Mouse (Mus musculus): ENCODE measurements around the gene Col8a2. TPM values are rescaled to one million over a fixed set of nuclear protein-coding genes. Genes with fewer than 3 reads are reported as not detected.

The Col8a2 gene
- total RNA-seq, 2 experiments from 2014 or later, result 2.6 to 2.8 TPM

DNA sequence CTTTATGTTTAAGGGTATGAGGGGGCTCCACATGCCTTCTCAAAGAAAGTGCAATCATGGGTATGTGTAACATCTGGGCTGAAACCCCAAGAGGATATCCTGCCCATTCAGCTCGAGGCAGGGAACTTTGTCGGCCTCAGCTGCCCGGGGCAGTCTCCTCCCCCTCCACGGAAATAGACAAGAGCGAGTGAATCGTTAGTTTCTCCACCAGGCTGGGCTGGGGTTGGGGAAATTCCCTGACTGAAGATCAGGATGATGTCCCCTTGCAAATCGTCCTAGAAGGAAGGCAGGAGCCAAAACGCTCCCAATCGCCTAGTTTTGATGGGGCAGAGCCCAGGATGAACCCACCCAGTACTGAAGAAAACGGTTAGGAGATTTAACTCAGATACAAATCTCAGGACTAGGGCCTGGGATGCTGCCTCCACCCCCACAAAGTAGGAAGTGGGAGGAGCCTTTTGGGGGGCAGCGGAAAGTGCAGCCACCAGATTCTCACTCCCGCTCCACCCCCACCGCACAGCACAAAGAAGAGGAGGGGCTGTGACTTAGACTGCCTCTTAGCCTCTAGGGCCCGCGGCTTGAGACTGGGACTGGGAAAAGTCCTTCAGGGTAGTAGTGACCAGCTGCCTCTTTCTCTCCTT lies 27.0 kb upstream of the Col8a2 start:
- peak; percentile 57 to 65 for DNase-seq (ENCODE audit: low spot score in 2 of 2)

DNA sequence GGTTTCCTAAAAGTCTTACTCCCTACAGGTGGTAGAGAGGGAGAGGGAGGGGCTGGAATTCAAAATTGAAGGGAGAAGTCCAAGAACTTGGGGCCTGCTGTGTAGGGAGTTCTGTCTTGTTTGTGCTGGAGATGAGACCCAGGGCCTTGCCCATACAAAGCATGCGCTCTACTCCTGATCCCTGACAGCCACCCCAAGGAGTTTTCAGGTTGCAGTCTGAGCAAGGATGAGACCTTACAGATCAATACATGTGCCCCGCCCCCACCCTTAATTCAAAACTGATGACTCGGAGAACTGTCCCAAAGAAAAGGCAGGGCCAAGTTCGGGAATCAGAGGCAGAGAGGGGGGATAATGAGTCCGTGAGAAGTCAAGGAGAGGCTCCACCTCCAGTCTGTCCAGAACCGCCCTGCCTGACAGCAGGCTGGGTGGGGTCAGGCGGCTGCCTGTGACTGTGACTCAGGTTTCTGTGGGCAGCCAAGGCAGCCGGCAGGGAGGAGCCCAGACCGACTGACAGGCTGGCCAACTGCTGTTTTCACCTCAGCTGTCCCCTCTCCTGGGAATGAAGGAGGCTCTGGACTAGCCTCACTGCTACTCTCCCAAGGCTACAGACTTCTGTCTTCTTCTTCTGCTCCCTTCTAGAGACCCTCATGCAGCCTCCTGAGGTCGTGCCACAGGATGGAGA lies 25.9 kb upstream of the Col8a2 start:
- peak; percentile 65 to 69 for DNase-seq (ENCODE audit: low spot score in 2 of 2)

DNA sequence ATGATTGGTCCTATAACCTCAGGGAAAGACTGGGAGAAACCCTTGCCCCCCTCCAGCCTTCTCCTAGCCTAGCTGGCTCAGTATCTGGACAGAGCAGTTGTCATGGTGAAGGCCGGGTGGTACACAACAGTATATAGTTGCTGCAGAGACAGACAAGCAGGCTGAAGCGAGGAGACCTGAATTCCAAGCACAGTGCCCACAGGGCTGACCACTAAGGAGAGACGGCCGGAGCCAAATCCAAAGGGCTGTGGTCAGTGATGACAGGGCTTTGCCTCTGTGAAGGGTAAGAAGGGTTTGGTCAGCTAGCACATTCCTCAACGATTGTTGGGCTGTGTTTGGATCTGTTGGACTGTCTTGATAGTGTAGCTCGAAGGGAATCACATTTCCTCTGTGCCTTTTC lies 25.3 kb upstream of the Col8a2 start:
- no peak for DNase-seq (ENCODE audit: low spot score in 2 of 2)

DNA sequence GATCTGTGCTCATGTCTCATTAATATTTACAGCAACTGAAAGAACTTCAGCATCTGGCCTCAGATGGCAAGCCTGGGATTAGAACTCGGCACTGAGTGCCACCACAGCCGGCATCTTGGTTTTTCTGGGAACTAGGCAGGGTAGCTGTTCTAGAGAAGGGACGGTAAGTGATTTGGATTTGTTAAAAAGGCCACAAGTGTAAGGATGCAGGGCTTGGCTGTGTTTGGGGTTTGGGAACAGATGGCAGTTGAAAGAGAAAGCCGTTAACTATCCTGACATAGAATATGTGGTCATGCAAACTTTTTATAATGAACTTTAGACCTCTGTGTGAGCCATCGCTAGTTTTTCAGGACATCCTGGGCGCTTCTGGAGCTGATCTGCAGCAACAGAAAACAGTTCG lies 24.9 kb upstream of the Col8a2 start:
- DNase-seq (ENCODE audit: low spot score in 2 of 2), result no peak

DNA sequence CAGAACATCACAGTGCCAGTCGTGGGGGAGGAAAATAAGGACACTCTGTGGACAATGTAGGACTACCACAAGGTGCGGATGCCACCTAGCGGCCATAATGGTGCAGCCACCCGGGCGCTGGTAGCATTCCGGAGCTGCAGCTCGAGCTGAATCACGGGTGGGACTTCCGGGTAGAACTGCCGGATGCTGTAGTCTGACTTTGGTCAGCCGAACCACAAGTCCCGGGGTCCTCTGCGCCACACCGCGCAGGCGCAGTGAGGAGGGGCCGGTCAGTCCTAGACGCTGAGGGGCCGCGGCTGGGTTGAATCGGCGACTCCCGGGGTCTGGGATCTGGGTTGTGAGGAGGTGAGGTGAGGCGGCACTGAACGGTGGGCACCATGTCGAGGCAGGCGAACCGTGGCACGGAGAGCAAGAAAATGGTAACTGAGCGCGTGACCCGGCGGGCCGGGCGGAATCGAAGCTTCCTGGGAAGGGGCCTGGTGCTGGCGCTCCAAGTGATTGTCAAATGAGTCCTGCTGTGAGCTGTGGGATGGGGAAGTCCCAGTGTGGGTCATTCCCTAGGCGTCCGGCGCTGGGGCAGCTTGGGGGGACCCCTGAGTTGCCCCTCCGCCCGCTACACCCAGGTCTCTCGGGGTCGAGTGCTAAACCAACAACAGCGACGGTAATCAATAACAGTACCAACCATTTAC lies 24.3 kb upstream of the Col8a2 start, which contains the start of gene Trappc3:
TSS of gene Trappc3 (plus strand) at position 207 of the 689 bp plus-strand sequence.
- DNase-seq (ENCODE audit: low spot score in 2 of 2), result peak; percentile 98

DNA sequence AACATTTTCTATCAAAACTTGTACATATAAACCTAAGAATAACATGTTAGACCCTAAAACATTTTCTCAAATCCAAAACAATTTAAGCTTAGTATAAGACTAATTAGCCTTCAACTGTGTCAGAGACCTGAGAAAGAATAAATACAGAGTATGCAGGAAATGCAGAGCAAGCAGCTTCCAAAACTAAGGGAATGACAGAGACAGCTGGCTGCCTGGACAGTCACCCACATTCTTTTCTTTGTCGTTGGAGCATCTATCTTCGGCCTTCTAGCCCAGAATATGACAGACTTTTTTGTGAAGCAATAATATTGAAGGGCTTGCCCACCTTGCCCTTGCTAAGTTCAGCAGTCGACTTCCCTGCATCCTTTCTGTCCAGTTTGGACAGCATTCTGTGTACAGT lies 17.3 kb upstream of the Col8a2 start:
- no peak for DNase-seq (ENCODE audit: low spot score in 2 of 2)

DNA sequence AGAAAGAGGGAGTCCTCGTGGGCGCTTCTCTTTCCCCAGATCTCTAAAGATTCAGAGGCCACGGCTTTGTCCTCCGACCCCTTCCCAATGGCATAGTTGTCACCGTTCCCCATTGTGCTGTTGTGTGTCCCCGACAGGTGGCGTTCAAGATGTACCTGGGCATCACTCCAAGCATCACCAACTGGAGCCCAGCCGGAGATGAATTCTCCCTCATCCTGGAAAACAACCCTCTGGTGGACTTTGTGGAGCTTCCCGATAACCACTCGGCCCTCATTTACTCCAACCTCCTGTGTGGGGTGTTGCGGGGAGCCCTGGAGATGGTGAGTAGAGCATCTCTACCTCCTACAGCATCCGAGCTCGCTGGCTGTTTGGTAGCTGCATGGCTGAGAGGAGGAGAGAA lies 12.8 kb upstream of the Col8a2 start:
- DNase-seq (ENCODE audit: low spot score in 2 of 2), result no peak

DNA sequence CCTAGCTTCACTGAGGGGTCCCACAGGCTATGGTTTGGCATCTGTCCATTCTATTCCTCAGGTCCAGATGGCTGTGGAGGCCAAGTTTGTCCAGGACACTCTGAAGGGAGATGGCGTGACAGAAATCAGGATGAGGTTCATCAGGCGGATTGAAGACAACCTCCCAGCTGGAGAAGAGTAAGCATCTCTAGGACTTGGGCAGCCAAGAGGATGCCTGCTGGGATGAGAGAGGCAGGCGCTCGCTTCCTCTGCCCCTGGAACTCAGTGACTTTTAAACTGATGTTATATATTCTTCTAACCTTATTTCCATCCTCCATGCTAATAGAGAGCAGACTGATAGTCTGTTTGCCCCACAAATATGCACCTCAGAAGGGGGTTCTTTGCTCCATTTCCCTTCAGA lies 11.5 kb upstream of the Col8a2 start:
- DNase-seq (ENCODE audit: low spot score in 2 of 2), result no peak

DNA sequence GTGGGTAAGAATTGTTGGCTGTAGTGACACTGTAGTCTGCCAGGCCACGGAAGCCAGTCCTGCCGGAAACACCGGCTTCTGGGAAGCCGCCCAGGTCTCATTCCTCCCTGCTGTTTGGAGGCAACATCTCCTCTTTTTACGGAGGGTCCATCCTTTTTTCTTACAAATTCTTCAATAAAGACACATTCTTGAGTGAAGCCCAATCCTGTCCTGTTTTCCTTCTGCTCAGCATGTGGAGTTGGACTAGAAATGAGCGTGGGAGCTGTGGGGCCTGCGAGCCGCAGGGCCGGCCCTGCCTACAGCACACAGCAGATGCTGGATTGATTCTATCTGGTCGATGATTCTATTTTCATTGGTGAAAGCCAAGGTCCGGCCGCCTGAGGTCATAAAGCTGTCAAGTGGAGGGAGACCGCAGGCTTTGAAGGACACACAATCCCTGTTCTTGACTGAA lies 10.9 kb upstream of the Col8a2 start:
- peak in 1 of 2 experiments; percentile 22 for DNase-seq (ENCODE audit: low spot score in 2 of 2)

DNA sequence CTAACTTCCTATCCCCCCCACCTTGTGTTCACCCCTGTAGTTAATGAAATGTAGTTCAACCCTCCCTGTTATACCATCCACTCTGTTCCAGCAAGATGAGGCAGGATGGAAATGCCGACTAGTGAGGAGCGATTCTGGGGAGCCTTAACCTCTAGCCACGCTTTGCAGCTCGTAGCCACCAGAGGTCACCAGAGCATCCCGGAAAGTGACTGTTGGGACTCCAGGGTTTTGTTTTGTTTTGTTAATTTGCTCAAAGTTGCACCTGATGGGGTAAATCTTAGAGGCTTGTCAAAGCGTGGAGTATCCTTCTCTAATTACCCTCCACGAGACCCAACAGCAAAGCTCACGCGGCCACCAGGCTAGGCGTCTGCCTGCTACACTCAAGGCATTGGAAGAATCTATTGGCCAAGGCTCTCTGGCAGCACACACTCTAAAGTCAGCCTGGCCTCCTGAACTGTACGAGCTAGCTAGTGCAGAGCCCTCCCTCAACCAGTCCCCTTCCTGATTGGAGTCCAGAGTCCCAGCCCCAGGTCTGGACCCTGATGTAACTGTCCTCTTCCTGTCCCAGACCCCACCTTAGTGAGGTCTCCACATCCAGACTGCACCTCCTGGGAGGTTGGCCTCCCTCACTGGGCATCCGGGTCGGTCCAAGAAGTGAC lies 8.6 kb upstream of the Col8a2 start:
- peak in 1 of 2 experiments; percentile 49 for DNase-seq (ENCODE audit: low spot score in 2 of 2)

DNA sequence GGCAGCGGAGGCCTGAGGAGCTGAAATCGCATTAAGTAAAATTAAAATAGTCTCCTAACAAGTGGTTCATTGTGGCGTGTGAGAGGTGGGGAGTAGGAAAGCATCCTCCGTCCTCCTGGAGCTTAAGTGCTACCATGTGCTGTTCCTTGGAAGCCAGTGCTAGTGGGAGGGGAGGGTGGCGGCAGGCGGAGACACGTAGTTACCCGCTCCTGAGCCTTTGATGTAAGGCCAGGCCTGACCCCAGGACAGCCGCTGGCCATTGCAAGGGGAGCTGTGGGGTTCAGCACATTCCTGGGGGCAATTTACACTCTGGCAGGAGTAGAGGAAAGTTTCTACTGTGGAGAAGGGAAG lies 8.1 kb upstream of the Col8a2 start:
- no peak for DNase-seq (ENCODE audit: low spot score in 2 of 2)

DNA sequence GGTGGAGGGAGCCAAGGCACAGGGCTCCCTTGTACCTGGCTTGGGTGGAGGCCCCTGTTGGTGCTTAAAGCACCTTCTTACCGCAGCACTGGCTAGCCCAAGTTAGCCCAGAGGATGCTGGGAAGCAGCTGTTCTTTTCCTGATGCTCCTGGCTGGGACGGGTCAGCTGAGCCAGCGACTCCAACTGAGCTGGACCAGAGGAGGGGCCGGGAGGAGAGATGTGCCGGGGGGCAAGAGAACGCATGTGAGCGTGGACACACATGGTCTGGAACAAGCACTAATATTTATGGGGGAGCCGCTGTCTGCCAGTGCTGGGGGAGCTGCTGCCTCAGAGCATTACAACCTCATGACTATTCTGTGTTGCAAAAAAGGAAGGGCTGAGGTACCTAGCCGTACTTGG lies 7.6 kb upstream of the Col8a2 start:
- DNase-seq (ENCODE audit: low spot score in 2 of 2), result no peak

DNA sequence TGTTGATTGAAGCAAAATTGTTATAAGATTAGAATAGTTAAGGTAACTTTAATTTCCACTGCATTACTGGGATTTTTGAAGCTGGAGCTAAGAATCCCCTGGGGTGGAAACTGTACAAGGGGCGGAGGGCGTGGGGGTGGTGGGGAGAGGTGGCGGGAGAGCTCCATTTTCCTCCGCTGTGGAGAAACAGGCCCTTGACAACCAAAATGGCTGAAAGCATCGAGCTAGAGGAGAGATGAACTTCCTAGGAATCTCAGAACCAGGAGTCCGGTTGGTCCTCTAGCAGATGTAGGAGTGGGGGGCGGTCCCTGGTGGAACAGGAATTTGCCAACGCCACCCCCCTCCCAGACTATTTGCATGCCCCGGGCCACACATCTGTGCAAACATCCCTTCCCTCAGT lies 4.9 kb upstream of the Col8a2 start:
- no peak for DNase-seq (ENCODE audit: low spot score in 2 of 2)

DNA sequence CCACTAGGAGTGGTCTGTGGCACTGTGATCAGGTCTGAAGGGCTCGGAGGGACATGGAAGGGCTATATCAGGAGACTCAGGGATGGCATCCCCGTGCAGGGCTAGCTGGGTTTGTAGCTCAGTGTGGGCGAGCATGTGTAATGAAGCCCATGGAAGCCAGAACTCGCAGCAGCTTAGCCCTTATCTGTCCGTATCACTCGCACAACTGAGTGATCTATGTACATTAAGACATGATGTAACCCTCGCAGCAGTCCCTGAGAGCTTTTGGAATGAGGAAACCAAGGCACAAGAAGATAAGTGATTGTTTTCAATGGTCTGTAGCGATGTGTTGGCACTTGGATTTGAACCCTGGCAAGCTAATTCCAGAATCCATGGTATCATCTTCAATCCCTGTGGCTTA lies 3.0 kb upstream of the Col8a2 start:
- DNase-seq (ENCODE audit: low spot score in 2 of 2), result no peak

DNA sequence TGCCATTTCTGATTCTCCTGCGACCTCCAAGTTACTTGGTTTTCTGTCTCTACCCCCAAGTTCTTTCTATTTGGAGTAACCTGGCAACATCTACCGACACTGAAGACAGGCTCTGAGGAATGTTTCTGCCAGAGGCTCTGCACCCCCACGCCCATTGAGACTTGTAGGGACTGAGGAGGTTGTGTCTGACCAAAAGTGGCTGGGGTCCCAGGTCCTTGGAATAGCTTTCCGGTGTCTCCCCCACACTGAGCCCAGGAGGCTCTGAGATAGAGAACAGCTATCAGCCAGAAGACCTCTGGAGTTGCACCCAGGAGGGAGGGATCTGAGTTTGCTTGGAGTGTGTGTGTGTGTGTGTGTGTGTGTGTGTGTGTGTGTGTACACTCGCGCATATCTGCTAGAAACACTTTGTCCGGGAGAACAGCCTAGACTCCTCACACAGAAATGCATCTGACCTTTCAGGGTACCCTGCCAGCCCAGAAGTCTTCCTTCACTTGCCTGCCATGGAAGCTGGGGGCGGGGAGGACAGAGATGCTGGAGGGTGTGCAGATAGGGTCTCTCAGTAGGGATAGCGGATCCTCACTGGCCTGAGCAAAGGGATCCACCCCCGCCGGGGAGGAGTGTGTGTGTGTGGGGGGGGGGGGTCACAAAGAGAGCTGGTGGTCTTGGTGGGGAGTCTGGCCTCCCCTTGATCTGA lies 856 bp downstream of the Col8a2 start:
- no peak for DNase-seq (ENCODE audit: low spot score in 2 of 2)

DNA sequence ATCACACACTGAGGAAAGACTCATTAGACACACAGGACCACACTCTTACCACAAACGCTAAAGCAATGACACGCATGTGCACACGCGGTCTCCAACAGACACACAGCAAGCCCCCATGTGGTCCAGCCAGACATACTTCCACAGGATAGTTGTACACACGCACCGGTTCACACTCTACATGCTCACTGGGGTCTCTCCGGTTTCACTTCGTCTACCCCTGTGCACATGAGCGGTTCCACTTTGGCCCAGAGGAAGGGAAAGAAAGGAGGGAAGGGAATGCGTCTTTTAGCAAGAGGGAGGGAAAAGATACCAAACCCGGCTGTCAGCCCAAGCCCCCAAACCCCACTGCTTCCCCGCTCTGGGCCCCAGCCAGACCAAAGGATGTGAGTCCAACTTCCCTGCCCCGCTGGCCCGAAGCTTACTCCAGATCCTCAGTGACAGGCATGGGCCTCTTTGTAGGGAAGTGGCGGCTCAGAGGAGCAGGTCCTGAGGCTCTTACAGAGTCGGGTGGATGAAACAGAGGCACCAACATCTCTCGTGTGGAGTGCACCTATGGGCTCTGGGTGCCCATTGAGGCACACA lies 1.6 kb downstream of the Col8a2 start:
- DNase-seq (ENCODE audit: low spot score in 2 of 2), result no peak

DNA sequence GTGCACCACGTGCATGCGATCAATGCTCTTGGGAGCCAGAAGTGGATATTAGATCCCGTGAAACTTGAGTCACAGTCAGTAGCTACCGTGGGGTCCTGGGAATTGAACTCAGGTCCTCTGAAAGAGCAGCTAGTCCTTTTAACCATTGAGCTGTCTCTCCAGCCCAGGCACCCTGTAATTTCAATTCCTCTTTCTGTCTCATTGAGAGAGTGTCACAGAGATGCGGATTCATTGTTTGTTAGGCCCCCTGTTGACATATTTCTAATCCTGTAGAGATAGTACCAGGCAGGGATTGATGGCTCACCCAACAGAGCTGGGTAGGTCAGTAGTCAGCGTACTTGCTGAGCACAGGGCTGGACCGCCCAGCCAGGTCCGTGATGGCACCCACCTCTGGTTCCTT lies 3.7 kb downstream of the Col8a2 start:
- no peak for DNase-seq (ENCODE audit: low spot score in 2 of 2)

DNA sequence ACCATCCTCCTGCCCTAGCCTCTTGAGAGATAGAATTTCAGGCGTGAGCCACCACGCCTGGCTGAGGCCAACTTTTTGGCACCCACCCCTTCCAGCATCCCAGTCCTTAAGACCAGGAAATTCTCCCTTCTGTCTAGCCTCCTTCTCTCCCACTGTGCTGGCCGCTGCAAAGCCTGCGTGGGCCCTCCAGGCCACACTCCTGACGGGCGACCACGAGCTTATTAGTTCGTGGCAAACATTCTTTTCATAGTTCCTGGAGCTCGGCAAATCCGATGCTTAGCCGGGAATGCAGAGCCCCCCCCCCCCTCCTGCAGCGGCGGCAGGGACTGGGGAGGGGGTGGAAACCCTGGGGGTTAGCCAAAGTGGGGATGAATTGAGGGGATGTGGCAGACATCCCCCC lies 4.6 kb downstream of the Col8a2 start:
- DNase-seq (ENCODE audit: low spot score in 2 of 2), result no peak

DNA sequence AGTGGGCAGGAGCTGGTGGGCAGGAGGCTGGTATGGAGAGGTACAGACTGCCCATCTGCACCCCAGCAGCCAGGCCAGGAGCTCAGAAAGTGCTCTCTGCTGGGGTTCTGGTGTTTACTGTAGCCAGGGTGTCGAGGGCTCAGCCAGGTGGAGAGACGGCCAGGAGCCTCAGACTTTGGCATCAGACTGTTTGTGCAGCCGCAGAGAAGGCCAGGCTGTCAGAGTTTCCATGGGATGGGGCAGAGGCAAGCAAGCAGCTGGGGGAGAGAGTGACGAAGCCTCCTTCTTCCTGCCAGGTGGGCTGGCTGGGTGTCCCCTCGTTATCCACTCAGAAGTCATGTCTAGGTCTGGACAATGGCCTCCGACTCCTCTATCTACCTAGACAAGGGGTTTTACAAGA lies 8.6 kb downstream of the Col8a2 start:
- no peak for DNase-seq (ENCODE audit: low spot score in 2 of 2)

DNA sequence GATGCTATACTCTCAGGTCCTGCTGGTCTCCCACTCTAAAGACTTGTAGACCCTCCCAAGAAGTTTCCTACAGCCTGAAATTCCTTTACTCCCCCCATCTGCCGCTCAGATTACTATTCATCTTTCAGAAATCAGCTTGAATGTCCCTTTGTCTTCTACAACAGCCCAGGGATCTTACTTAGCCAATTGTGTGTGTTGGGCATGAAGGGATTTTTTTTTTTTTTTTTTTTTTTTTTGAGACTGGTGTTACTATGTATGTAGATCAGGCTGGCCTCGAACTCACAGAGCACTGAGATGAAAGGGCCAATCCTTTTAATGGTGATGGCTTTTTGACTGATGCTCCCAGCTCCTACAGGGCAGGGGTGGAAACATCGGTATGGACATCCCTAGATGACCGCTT lies 9.3 kb downstream of the Col8a2 start:
- DNase-seq (ENCODE audit: low spot score in 2 of 2), result no peak

DNA sequence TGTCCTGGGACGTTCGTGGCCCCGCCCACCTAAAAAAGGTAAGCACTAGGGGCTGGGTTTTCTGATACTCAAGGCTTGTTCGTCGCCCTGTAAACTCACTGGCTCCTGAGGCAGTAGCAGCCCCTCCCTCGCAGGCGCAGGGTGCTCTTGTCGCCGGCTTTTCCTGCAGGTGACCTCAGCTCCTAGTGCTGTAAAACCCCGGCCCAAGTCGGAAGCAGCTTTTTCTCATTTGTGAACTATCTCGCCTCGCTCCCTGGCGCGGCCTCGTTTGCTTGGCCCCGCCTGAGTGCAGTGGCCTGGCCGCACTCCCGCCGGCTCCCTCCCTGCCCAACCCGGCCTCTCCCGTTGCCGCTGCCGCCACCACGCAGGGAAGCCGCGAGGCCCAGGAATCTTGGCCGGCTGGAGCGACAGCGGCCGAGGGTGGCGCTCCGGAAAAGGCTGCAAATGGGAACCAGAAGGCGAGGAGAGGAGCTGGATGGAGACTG lies 10.1 kb downstream of the Col8a2 start:
- DNase-seq (ENCODE audit: low spot score in 2 of 2), result peak; percentile 61 to 64
